Mouse (Mus musculus): ENCODE measurements at regions not wholly inside any gene's neighbourhood (a gene's known extent, or its start where the extent isn't known, plus 50 kb on each side); places are given as distances from the start of the nearest gene placed in this dataset.

DNA sequence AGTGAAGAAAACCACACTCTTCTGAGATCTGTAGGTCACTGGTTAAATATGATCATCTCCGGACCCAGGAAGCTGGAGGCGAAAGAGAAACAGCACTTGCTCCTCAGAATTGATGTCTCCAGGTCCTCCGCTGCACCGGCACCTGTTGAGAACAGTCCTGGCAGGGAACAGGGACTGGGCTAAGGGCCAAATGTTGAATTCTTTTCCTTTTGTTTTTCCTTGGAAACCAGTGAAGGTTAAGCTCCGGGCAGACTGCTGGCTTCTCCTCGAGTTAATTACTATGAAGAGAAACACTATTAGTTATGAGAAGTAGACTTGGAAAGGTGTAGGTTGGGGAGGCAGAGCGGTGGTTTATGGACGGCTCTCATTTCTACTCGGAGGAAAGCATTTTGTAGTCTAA, 242.7 kb downstream of the Rngtt start:
- TF ChIP-seq TAL1 (IDR thresholded peaks at IDR 0.05; ENCODE audit: low read length) (no peak), GATA1 (IDR thresholded peaks at IDR 0.05; ENCODE audit: low read length) (no peak)
